Mouse (Mus musculus) liver, embryonic 11.5 days (tissue): ENCODE data around the gene Iqch. TPM values are rescaled to one million over a fixed set of nuclear protein-coding genes. Genes with fewer than 3 reads are reported as not detected.

Experiments used
- ATAC-seq: fragments of 200-750 bp; cut with Nextera tagmentation; replicated peaks from 2 replicates; pipeline ENCODE4 v1.8.0; 2017; ENCODE audit warnings: moderate number of reproducible peaks, mild to moderate bottlenecking, moderate TSS enrichment, moderate library complexity; ENCODE audit not compliant: low FRiP score
- DNase-seq: peaks from one replicate; pipeline ENCODE4 v3.0.0-alpha.2; 2017; ENCODE audit warnings: low spot score
- H3K27ac ChIP-seq: fragments of 300-500 bp; sonication (generic); 2 replicates; pipeline ENCODE4 v1.5.1; 2014; ENCODE audit warnings: mild to moderate bottlenecking, low read depth, low read length, control low read depth
- H3K27me3 ChIP-seq: fragments of 300-500 bp; sonication (generic); replicated peaks from 2 replicates; pipeline ENCODE4 v1.6.1; 2014; ENCODE audit warnings: low read length, mixed read lengths; ENCODE audit not compliant: control insufficient read depth, insufficient read depth
- H3K36me3 ChIP-seq: fragments of 300-500 bp; sonication (generic); 2 replicates; pipeline ENCODE4 v1.6.1; 2014; ENCODE audit warnings: mild to moderate bottlenecking, low read length, moderate library complexity, mixed read lengths; ENCODE audit not compliant: control insufficient read depth, insufficient read depth
- H3K4me1 ChIP-seq: fragments of 300-500 bp; sonication (generic); replicated peaks from 2 replicates; pipeline ENCODE4 v1.6.1; 2014; ENCODE audit warnings: low read length, mixed read lengths; ENCODE audit not compliant: control insufficient read depth, insufficient read depth
- H3K4me2 ChIP-seq: fragments of 300-500 bp; sonication (generic); 2 replicates; pipeline ENCODE4 v1.6.1; 2014; ENCODE audit warnings: mild to moderate bottlenecking, control low read depth, moderate library complexity
- H3K4me3 ChIP-seq: fragments of 300-500 bp; sonication (generic); 2 replicates; pipeline ENCODE4 v1.5.1; 2014; ENCODE audit warnings: low read depth, low read length, control low read depth
- H3K9ac ChIP-seq: fragments of 300-500 bp; sonication (generic); 2 replicates; pipeline ENCODE4 v1.6.1; 2014; ENCODE audit warnings: low read depth, low read length, control low read depth
- H3K9me3 ChIP-seq: fragments of 300-500 bp; sonication (generic); 2 replicates; pipeline ENCODE4 v1.6.1; 2016; ENCODE audit warnings: low read length, inconsistent platforms, mixed read lengths; ENCODE audit not compliant: control insufficient read depth
- WGBS: fragments of 180-500 bp; shearing (Covaris S2); extraction: QIAGEN DNeasy Blood & Tissue Kit; methylation state at CpG from one replicate; pipeline ENCODE4 v1.1.7; 2014; 5-methylcytosine and 5-hydroxymethylcytosine counted together
- polyA plus RNA-seq: library from polyadenylated mRNA; unstranded; fragments of >200 nt; fragmentation: Nextera tagmentation; extraction: Ambion mirVana; gene quantifications from 2 replicates; pipeline ENCODE4 v1.2.1, GENCODE M21; 2014

Iqch gene
- 0.05 TPM in 1 of 2 replicates, not detected in the other for polyA plus RNA-seq

DNA sequence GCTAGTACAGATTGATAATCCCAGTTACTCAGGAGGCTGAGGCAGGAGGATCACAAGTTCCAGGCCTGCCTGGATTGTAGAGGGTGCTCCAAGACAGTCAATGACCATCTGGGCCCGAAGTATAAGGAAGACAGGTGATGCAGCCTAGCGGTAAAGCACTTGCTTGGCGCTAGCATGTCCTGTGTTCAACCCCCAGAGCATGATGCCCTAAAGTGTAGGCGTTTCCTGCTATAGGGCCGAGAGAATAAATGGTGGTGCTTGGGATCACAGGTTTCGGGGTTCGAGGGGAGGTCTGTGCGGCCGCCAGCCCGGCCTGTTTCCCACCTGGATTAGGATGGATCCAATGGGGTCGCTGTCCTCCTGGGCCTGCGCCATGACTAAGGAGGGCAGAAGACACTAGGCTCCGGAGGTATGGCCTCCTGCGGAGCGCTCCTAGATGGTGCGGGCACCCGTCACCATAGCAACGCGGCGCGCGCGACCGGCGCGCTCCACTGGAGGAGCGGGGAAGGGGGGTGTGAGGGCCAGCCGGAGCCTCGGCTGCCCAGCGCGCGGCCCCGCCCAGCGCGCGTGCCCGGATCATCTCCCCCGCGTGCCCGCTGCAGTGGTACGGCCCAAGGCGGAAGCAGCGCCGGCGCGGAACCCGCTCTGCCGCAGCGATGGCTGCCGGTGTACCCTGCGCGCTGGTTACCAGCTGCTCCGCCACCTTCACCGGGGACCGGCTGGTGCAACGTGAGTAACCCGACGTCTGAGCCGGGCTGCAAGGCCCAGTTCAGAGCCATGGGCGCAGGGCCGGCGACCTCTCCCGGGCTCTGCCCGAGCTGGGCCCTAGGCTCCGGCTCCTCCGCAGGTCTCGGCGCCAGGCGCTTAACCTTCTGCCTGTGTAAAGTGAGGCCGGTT lies at the start of gene Iqch, which contains the start of gene Aagab:
TSS of gene Iqch (minus strand) at position 451 of the 897 bp plus-strand sequence.
TSS of gene Aagab (plus strand) at position 618 of the 897 bp plus-strand sequence.
- 2% methylated on average over 69 of the region's 70 CpGs for WGBS
- Histone ChIP-seq H3K27ac (peak within 1 kb of the TSS; percentile 66), H3K27me3 (no peaks in the 10 kb centered on the region), H3K4me3 (peak within 1 kb of the TSS; percentile 99), H3K9me3 (no peaks in the 10 kb centered on the region), H3K9ac (peak within 1 kb of the TSS; percentile 95), H3K4me2 (peak within 1 kb of the TSS; percentile 84), H3K4me1 (peaks cover 14% of the 10 kb centered on the region), H3K36me3 (no peaks in the 10 kb centered on the region)
- DNase-seq (peak; percentile 98), ATAC-seq (peak; percentile 99)

DNA sequence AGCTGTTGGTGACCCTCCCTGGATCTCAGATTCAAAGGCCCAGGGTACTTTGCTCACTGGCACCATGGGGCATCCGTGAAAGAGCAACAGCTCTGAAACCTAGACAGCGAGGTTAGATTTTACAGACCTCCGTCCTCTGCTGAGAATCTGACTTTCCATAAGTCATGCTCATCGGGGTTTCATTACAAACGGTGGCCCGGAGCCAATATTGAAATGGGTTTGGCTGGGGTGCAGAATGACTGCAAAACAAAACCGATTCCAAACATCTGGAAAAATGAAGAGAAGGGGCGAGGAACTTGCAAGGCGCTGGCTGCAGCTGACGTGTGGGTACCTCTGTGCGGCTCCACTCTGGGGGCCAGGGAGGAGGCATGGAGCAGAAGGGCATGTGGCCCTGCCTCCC lies 49.3 kb upstream of the Iqch start:
- H3K9ac ChIP-seq, result no peak overlapping the region
- WGBS, result 91% methylated on average over 11 of the region's 11 CpGs
- H3K36me3 ChIP-seq, result peaks cover 22% of the 10 kb centered on the region
- H3K4me1 ChIP-seq, result no peaks in the 10 kb centered on the region
- no peak for ATAC-seq
- no peak overlapping the region for H3K27ac ChIP-seq
- no peaks in the 10 kb centered on the region for H3K9me3 ChIP-seq
- no peak overlapping the region for H3K4me2 ChIP-seq
- no peaks in the 10 kb centered on the region for H3K27me3 ChIP-seq
- DNase-seq, result no peak
- H3K4me3 ChIP-seq, result no peak overlapping the region

DNA sequence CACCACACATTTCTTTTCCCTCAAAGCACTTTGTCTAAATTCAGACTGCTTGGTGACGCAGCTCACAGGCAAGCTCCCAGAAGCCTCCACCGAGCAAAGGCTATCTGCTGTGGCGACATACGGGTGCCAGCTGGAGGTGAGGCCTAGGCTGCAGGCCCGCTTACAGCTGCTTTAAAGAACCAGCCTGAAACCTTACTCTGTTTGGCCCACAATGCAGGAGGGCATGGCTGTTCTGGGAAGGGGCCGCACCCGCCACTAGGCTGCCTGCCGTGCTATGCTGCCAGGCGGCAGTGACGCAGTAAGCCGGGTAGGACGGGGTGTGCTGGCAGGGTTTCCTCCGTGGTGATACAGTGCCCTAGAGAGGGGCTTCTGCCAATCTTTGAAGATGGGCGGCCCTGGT lies 48.6 kb upstream of the Iqch start:
- no peaks in the 10 kb centered on the region for H3K27me3 ChIP-seq
- 88% methylated on average over 14 of the region's 14 CpGs for WGBS
- no peak overlapping the region for H3K4me2 ChIP-seq
- no peak overlapping the region for H3K4me3 ChIP-seq
- no peaks in the 10 kb centered on the region for H3K4me1 ChIP-seq
- no peaks in the 10 kb centered on the region for H3K9me3 ChIP-seq
- ATAC-seq (no peak), DNase-seq (no peak)
- no peak overlapping the region for H3K9ac ChIP-seq
- H3K27ac ChIP-seq, result no peak overlapping the region
- H3K36me3 ChIP-seq, result peaks cover 22% of the 10 kb centered on the region

DNA sequence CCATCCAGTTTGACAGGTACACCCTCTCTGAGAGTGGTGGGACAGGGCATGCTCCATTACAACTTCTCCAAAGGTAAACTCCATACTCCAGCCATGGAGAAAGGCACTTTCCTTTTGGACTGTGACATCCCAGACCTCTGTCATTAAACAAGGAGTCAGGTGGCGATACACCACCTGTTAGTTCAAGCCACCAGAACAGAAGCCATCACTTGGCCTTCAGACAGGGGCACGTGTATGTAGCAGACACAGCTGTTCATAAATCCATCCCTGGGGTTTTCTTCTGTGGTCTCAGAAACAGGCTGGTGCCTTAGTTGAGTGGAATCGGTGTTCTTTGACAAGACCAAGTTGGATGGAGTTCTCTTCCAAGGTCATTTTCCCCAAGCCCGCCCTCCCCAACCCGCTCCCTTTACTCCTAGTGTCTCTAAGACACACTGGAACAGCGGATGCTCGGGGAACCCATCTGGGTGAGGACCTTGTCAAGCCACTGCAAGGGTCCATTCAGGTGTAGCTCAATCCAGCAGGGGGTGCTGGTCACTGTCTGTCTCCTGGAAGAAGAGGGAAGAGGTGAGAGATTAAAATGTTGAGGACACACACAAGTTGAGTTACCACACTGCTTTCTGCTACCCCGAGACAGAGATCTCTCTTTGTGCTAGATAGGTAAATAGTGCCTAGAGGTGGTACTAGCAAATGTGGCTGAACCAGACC lies 47.7 kb upstream of the Iqch start:
- no peaks in the 10 kb centered on the region for H3K9me3 ChIP-seq
- no peak overlapping the region for H3K4me3 ChIP-seq
- H3K27ac ChIP-seq, result no peak overlapping the region
- peaks cover 17% of the 10 kb centered on the region for H3K36me3 ChIP-seq
- no peaks in the 10 kb centered on the region for H3K27me3 ChIP-seq
- 78% methylated on average over 8 of the region's 8 CpGs for WGBS
- no peak for DNase-seq
- no peak overlapping the region for H3K9ac ChIP-seq
- no peaks in the 10 kb centered on the region for H3K4me1 ChIP-seq
- no peak for ATAC-seq
- H3K4me2 ChIP-seq, result no peak overlapping the region

DNA sequence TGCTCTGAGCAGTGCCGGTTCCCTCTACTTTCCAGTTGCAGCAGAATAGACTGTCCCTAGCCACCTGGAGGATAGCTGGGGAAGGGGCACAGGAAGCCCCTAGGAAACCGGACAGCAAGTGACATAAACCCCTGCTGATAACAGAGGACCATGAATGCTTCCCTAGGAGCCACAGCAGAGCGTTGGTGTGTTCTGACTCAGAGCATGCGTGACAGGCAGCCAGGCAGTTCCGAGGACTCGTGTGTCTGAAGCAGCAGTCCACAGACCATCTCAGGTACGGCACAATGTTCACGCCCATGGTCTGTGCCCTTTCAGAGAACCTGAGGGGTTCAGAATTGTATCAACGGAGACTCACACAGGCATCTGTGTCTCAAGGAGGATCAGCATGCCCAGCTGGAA lies 46.2 kb upstream of the Iqch start:
- ATAC-seq (no peak), DNase-seq (no peak)
- WGBS, result 79% methylated on average over 9 of the region's 9 CpGs
- Histone ChIP-seq H3K27me3 (no peaks in the 10 kb centered on the region), H3K4me2 (no peak overlapping the region), H3K4me3 (no peak overlapping the region), H3K4me1 (no peaks in the 10 kb centered on the region), H3K27ac (no peak overlapping the region), H3K36me3 (peaks cover 12% of the 10 kb centered on the region), H3K9ac (no peak overlapping the region), H3K9me3 (no peaks in the 10 kb centered on the region)

DNA sequence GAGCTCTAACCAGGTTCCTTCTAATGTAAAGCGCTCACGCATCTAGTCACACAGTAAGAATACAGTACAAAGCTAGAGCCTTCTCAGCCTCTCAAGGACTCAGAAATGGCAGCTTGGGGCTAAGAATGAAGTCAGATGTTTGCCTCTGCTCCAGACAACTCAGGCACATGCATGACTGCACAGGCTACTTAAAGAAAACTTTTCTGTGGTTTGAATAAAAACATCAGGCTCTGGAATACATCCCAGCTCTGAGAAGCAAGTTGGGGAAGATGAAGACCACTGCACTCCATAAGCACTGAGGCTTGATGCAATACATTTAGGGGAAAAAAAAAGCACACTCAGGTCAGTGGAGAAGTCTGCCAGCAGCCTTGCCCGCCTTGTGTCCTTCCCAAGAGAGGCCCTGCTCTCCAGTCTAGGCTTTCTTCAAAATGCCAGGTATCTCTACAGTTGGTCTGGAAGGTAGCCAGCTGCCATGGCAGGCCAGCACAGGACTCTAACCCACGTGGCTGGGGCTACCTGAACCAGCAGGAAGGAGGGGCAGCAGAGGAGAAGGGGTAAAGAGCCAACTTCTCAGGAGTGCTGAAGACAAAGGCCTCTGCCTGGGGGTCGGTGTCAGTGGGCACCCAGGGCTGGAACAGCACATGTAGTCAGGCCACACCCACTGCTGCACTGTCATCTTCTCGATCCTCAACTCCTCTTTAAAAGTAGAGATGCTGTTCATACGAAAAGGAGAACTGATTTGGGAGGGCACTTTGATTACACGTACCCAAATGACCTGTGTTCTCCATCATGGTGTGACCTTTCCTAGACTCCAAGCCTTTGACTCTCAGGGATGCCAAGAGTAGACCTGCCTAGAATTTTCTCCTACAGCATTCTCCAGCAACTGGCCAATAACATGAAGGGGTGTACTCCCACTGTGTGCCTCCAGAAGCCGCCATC lies 45.6 kb upstream of the Iqch start:
- Histone ChIP-seq H3K4me2 (no peak overlapping the region), H3K9me3 (no peaks in the 10 kb centered on the region), H3K4me3 (no peak overlapping the region), H3K27ac (no peak overlapping the region), H3K36me3 (peaks cover 14% of the 10 kb centered on the region), H3K9ac (no peak overlapping the region), H3K27me3 (no peaks in the 10 kb centered on the region), H3K4me1 (no peaks in the 10 kb centered on the region)
- 73% methylated on average over 9 of the region's 9 CpGs for WGBS
- DNase-seq (no peak), ATAC-seq (no peak)

DNA sequence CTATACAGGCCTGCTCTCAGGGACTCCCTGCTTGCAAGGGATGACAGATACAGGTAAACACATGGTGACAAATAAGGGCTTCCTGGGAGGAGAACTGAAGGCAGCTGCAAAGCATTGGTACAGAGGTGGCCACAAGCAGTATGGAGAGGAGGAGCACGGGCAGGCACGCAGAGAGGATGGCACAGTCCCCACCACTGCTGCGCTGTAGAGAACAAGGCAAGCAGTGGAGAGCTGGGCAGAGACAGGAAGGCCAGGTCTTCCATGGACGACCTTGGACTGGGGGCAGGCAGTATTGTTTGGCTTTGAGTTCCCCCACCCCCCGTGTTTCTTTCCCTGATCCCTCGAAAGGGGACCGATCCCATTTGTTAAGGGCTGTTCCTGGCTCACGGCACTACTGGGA lies 42.8 kb upstream of the Iqch start:
- Histone ChIP-seq H3K27me3 (no peaks in the 10 kb centered on the region), H3K9ac (no peak overlapping the region), H3K4me3 (no peak overlapping the region), H3K4me2 (no peak overlapping the region), H3K27ac (no peak overlapping the region), H3K36me3 (peaks cover 15% of the 10 kb centered on the region), H3K4me1 (no peaks in the 10 kb centered on the region), H3K9me3 (no peaks in the 10 kb centered on the region)
- DNase-seq (no peak), ATAC-seq (no peak)
- WGBS, result 77% methylated on average over 8 of the region's 8 CpGs

DNA sequence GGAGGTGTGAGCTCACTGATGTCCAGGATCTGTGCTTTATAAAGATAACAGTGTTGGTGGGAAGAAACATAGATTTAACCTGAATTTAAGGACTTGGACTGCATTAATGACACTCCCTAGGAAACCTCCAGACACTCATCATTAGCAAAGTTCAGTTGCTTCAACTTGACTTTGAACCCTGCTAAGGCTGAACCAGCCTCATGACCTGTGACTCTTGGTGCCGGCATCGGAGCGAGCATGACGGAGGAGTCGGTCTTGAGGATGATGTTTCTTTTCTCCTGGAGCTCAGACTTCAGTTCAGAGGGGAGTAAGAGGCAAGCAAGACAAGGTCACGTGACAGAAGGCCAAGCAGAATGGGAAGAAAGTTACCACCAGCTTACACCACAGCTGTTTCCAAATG lies 41.7 kb upstream of the Iqch start:
- Histone ChIP-seq H3K9ac (no peak overlapping the region), H3K27ac (no peak overlapping the region), H3K36me3 (peaks cover 12% of the 10 kb centered on the region), H3K4me2 (no peak overlapping the region), H3K4me3 (no peak overlapping the region), H3K4me1 (no peaks in the 10 kb centered on the region), H3K27me3 (no peaks in the 10 kb centered on the region), H3K9me3 (no peaks in the 10 kb centered on the region)
- no peak for DNase-seq
- 96% methylated on average over 6 of the region's 6 CpGs for WGBS
- ATAC-seq, result no peak
